Comparison of ENCODE assay signal across 8 mouse cellular contexts in the genomic region with DNA sequence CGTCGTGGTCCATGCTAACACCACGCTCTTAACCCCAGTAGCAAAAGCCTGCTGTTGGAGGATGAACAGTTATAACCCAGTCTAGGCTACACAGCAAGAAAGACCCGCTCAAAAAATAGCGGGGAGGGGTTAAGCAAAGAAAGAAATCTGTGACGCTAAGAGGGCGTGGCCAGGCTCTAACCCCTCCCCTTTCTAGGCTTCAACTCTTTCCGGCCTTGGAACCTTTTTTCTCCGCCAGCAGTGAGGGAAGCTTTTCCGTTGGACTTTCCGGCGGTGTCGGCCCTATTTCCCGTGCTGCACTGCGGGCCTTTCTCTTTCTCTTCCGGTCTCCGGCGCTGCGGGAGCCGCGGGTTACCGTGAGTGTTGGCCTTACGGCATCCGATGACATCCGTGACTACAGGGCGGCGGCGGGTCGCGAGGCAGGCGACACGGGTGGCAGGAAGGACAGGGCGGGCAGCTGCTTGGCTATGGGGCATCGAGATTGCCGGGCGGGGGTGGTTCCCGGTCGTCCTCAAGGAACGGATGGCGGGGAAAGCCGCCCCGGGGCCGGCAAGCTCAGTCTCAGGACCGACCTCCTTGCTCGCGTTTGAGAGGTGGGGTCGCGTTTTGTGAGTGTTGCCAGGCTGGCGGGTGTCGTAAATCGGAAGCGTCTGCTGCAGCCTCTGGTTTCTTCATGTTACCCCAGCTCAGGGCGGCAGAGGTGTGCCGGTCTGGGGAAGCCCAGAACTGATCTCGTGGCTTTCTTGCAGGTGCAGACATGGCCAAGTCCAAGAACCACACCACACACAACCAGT. TPM values are rescaled to one million over a fixed set of nuclear protein-coding genes. Genes with fewer than 3 reads are reported as not detected.
DNase-seq lines count a peak whose midpoint lies in the region; ATAC-seq lines count a peak whose summit lies in the region.

A gene (plus strand): TSS at position 234 of the 794 bp plus-strand sequence.

- ATAC-seq in intestine, embryonic 14.5 days (replicated peaks; ENCODE audit: low FRiP score, low TSS enrichment, low read depth), result peak; percentile 80

- H3K36me3 ChIP-seq in intestine, embryonic 14.5 days (ENCODE audit: control insufficient read depth, insufficient read depth, low read length), result peaks cover 39% of the 10 kb centered on the region

- peak within 1 kb of the TSS; percentile 97 for H3K4me3 ChIP-seq in intestine, embryonic 14.5 days (ENCODE audit: low read depth, low read length)

- no peaks in the 10 kb centered on the region for H3K27me3 ChIP-seq in intestine, embryonic 14.5 days (replicated peaks; ENCODE audit: control insufficient read depth, insufficient read depth, low read length)

- H3K4me1 ChIP-seq in intestine, embryonic 14.5 days (replicated peaks; ENCODE audit: control insufficient read depth, insufficient read depth, low read length), result peaks cover 9% of the 10 kb centered on the region; the same call in 1 of the 2 replicates

- peak; percentile 96 to 99 for DNase-seq in adrenal gland, adult (ENCODE audit: inconsistent age in 2 of 2, low spot score in 1 of 2)
- DNase-seq in embryo, embryonic 10.5 days (ENCODE audit: low spot score), result peak; percentile 99
- peak; percentile 93 for DNase-seq in gastrocnemius, postnatal 25 days
- peak; percentile 97 for DNase-seq in intestine, embryonic 14.5 days (ENCODE audit: low spot score)
- DNase-seq in left cerebral cortex, postnatal 14 days (ENCODE audit: low spot score in 2 of 2), result peak; percentile 94 to 95
- DNase-seq in mesoderm, embryonic 11.5 days (ENCODE audit: low read depth, low spot score), result peak; percentile 96
- peak; percentile 87 to 89 for DNase-seq in right cerebral cortex, postnatal 36 days (ENCODE audit: low spot score in 2 of 2)
- peak; percentile 95 for DNase-seq in yolk sac, embryonic 10.5 days (ENCODE audit: low spot score)

- intact Hi-C loops in left cerebral cortex, postnatal 14 days (cut with DNase I), result loop anchor here (10.0 kb wide), 1 partner anchor 225 kb away; a partner anchor contains a TSS

- peak within 1 kb of the TSS; percentile 95 for H3K27ac ChIP-seq in intestine, embryonic 14.5 days (ENCODE audit: low read depth)

- under 1% methylated on average over 47 of the region's 55 CpGs for WGBS in intestine, embryonic 14.5 days

- no peaks in the 10 kb centered on the region for H3K9me3 ChIP-seq in intestine, embryonic 14.5 days (ENCODE audit: control insufficient read depth, low read length)

- H3K9ac ChIP-seq in intestine, embryonic 14.5 days (ENCODE audit: low read length), result peak within 1 kb of the TSS; percentile 97

- peak within 1 kb of the TSS; percentile 95 for H3K4me2 ChIP-seq in intestine, embryonic 14.5 days (ENCODE audit: low read length)

RNA-seq across cellular contexts. Expression of the gene that starts here (rescaled TPM):
- 100 to 1,000 TPM; 243 to 260 TPM for total RNA-seq in gastrocnemius, postnatal 25 days (2021)
- 1,252 and 1,315 TPM in 2 replicates for polyA plus RNA-seq in intestine, embryonic 14.5 days (2014; fragmentation: Nextera tagmentation; extraction: Ambion mirVana)
- 100 to 1,000 TPM; 336 to 343 TPM for total RNA-seq in left cerebral cortex, postnatal 14 days (2021)

Comparison
In these comparisons a context has a peak if more than half of its experiments do, and no peak if none do; other contexts are left out.
1. Peak in every context shown above with its lines: DNase-seq, ATAC-seq, H3K4me3 ChIP-seq and H3K27ac ChIP-seq.